In the genomic region with DNA sequence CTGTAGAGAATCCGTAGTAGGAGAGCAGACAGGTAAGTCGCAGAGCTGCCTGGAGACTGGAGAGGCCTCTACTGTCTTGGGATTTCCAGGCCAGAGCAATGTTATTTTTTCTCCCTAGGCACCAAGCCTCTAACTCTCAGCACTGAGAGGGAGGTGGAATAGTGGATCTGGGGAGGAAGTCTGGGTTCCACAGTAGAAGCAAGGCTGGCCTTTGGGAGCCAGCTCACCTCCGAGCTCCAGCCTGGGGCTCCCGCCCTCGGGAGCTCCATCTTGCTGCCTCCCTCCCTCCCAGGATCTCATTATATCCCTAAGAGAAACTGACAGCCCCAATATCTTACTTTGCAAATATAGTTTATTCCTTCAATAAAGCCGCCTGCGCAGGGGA, we compare ENCODE assay signal across 13 mouse cellular contexts. TPM values are rescaled to one million over a fixed set of nuclear protein-coding genes. Genes with fewer than 3 reads are reported as not detected.
DNase-seq lines count a peak whose midpoint lies in the region; ATAC-seq lines count a peak whose summit lies in the region.
"Had no signal": no experiment of that assay in that cellular context is flagged by ENCODE, and none has a peak within 500 bp of the region (broad histone marks: within the 10 kb centered on the region; RNA-seq: fewer than 3 reads in every experiment).

No protein-coding gene starts in this region.

- H3K9ac ChIP-seq in heart, embryonic 14.5 days (ENCODE audit: low read length), result no peak overlapping the region
- no peak overlapping the region for H3K9ac ChIP-seq in embryonic facial prominence, embryonic 11.5 days (replicated peaks; ENCODE audit: low read length)
- H3K9ac ChIP-seq in hindbrain, embryonic 11.5 days (ENCODE audit: low read depth, low read length), result 0 out of 2 replicates have a peak overlapping the region, but pooled peaks have one; percentile 23
- H3K9ac ChIP-seq in midbrain, embryonic 12.5 days (replicated peaks), result no peak overlapping the region
- H3K9ac ChIP-seq: liver, embryonic 12.5 days had no signal

- H3K27me3 ChIP-seq in heart, embryonic 14.5 days (ENCODE audit: control insufficient read depth, insufficient read depth, low read length), result peaks cover 39% of the 10 kb centered on the region
- peaks cover 3% of the 10 kb centered on the region; the same call in 1 of the 2 replicates for H3K27me3 ChIP-seq in embryonic facial prominence, embryonic 11.5 days (ENCODE audit: control insufficient read depth, insufficient read depth, low read length)
- no peaks in the 10 kb centered on the region; the same call in 1 of the 2 replicates for H3K27me3 ChIP-seq in hindbrain, embryonic 11.5 days (ENCODE audit: control insufficient read depth, insufficient read depth, low read length)
- H3K27me3 ChIP-seq in midbrain, embryonic 12.5 days, result peaks cover 33% of the 10 kb centered on the region

- no peak for DNase-seq in heart, adult 11 months
- DNase-seq in embryonic facial prominence, embryonic 11.5 days (ENCODE audit: low spot score), result no peak
- no peak for DNase-seq in hindbrain, embryonic 11.5 days (ENCODE audit: low spot score)
- DNase-seq in left cerebral cortex, adult 8-10 months (ENCODE audit: low spot score in 2 of 2), result no peak
- no peak for DNase-seq in adrenal gland, postnatal 25 days
- DNase-seq: adrenal gland, postnatal 14 days; B cell, adult 2 months; cerebellum, adult 9-11 months; thymus, adult 2 months had no signal

- H3K9me3 ChIP-seq in heart, embryonic 14.5 days (ENCODE audit: control insufficient read depth, low read length), result no peaks in the 10 kb centered on the region
- no peaks in the 10 kb centered on the region for H3K9me3 ChIP-seq in embryonic facial prominence, embryonic 11.5 days (replicated peaks; ENCODE audit: control insufficient read depth, low read length)
- no peaks in the 10 kb centered on the region for H3K9me3 ChIP-seq in hindbrain, embryonic 11.5 days (ENCODE audit: control insufficient read depth, low read length)
- no peaks in the 10 kb centered on the region for H3K9me3 ChIP-seq in midbrain, embryonic 12.5 days
- H3K9me3 ChIP-seq: liver, embryonic 12.5 days had no signal

- WGBS in heart, embryonic 14.5 days, result 34% methylated on average over 7 of the region's 7 CpGs
- 26% methylated on average over 7 of the region's 7 CpGs for WGBS in embryonic facial prominence, embryonic 11.5 days
- WGBS in hindbrain, embryonic 11.5 days, result 24% methylated on average over 7 of the region's 7 CpGs
- 14% methylated on average over 7 of the region's 7 CpGs for WGBS in midbrain, embryonic 12.5 days

- no peak for ATAC-seq in heart, embryonic 14.5 days (ENCODE audit: insufficient number of reproducible peaks, insufficient read depth, low FRiP score, low read depth)
- no peak for ATAC-seq in embryonic facial prominence, embryonic 11.5 days (replicated peaks; ENCODE audit: insufficient number of reproducible peaks, low FRiP score, low TSS enrichment, low read depth)
- no peak for ATAC-seq in hindbrain, embryonic 11.5 days (ENCODE audit: low FRiP score)
- no peak; the same call in 1 of the 2 replicates for ATAC-seq in midbrain, embryonic 12.5 days (ENCODE audit: low FRiP score, low read depth)
- no peak for ATAC-seq in monocyte, adult 5-6 weeks (replicated peaks; ENCODE audit: insufficient number of reproducible peaks, low FRiP score, low TSS enrichment, poor library complexity, severe bottlenecking)
- ATAC-seq: liver, embryonic 12.5 days had no signal

- no peak overlapping the region for H3K4me3 ChIP-seq in heart, embryonic 14.5 days (ENCODE audit: control insufficient read depth in 1 of 2, insufficient read depth in 1 of 2, low read depth in 1 of 2, low read length in 2 of 2)
- no peak overlapping the region for H3K4me3 ChIP-seq in embryonic facial prominence, embryonic 11.5 days (ENCODE audit: low read depth, low read length)
- 0 out of 2 replicates have a peak overlapping the region, but pooled peaks have one; percentile 10 for H3K4me3 ChIP-seq in hindbrain, embryonic 11.5 days (ENCODE audit: low read depth, low read length)
- peak overlapping the region; percentile 12; the same call in 1 of the 2 replicates for H3K4me3 ChIP-seq in midbrain, embryonic 12.5 days
- H3K4me3 ChIP-seq: liver, embryonic 12.5 days had no signal

- H3K27ac ChIP-seq in heart, embryonic 14.5 days (replicated peaks in 1 of 2; ENCODE audit: control insufficient read depth in 1 of 2, insufficient read depth in 1 of 2, low read depth in 2 of 2, low read length in 2 of 2), result no peak overlapping the region
- H3K27ac ChIP-seq in embryonic facial prominence, embryonic 11.5 days (replicated peaks; ENCODE audit: low read depth, low read length), result no peak overlapping the region
- peak overlapping the region; percentile 87 for H3K27ac ChIP-seq in hindbrain, embryonic 11.5 days (ENCODE audit: low read depth, low read length)
- H3K27ac ChIP-seq in midbrain, embryonic 12.5 days (replicated peaks), result peak overlapping the region; percentile 91
- H3K27ac ChIP-seq: liver, embryonic 12.5 days had no signal

- no peaks in the 10 kb centered on the region for H3K36me3 ChIP-seq in heart, embryonic 14.5 days (ENCODE audit: control insufficient read depth, insufficient read depth, low read length)
- H3K36me3 ChIP-seq in embryonic facial prominence, embryonic 11.5 days (replicated peaks; ENCODE audit: control insufficient read depth, insufficient read depth, low read depth, low read length), result no peaks in the 10 kb centered on the region
- no peaks in the 10 kb centered on the region for H3K36me3 ChIP-seq in hindbrain, embryonic 11.5 days (ENCODE audit: control insufficient read depth, insufficient read depth, low read length)
- H3K36me3 ChIP-seq in midbrain, embryonic 12.5 days, result no peaks in the 10 kb centered on the region
- H3K36me3 ChIP-seq: liver, embryonic 12.5 days had no signal

- peaks cover 9 to 14% of the 10 kb centered on the region in 2 experiments for H3K4me1 ChIP-seq in heart, embryonic 14.5 days (ENCODE audit: control insufficient read depth in 2 of 2, insufficient read depth in 2 of 2, low read length in 2 of 2)
- H3K4me1 ChIP-seq in embryonic facial prominence, embryonic 11.5 days (ENCODE audit: control insufficient read depth, insufficient read depth, low read length), result peaks cover 3% of the 10 kb centered on the region
- peaks cover 7% of the 10 kb centered on the region for H3K4me1 ChIP-seq in hindbrain, embryonic 11.5 days (replicated peaks; ENCODE audit: control insufficient read depth, insufficient read depth, low read length)
- peaks cover 27% of the 10 kb centered on the region for H3K4me1 ChIP-seq in midbrain, embryonic 12.5 days
- H3K4me1 ChIP-seq: liver, embryonic 12.5 days had no signal

- peak overlapping the region; percentile 44; the same call in 1 of the 2 replicates for H3K4me2 ChIP-seq in heart, embryonic 14.5 days (ENCODE audit: low read length)
- H3K4me2 ChIP-seq in embryonic facial prominence, embryonic 11.5 days (ENCODE audit: low read depth, low read length), result peak overlapping the region; percentile 32; the same call in 1 of the 2 replicates
- no peak overlapping the region; the same call in none of the 2 replicates for H3K4me2 ChIP-seq in hindbrain, embryonic 11.5 days (replicated peaks; ENCODE audit: low read depth, low read length)
- H3K4me2 ChIP-seq in midbrain, embryonic 12.5 days (replicated peaks), result peak overlapping the region; percentile 45

RNA-seq across cellular contexts. Expression of gene C1ql1, which starts 16.4 kb away (rescaled TPM):
- polyA plus RNA-seq in heart, embryonic 14.5 days (2014; fragmentation: Nextera tagmentation; extraction: Ambion mirVana), result 0.71 and 1.5 TPM in 2 replicates
- polyA plus RNA-seq in embryonic facial prominence, embryonic 11.5 days (2014; fragmentation: Nextera tagmentation; extraction: Ambion mirVana), result 4.0 and 4.1 TPM in 2 replicates
- polyA plus RNA-seq in hindbrain, embryonic 11.5 days (2014; fragmentation: Nextera tagmentation; extraction: Ambion mirVana), result 10.5 and 11.0 TPM in 2 replicates
- polyA plus RNA-seq in midbrain, embryonic 12.5 days (2016; fragmentation: Nextera tagmentation; extraction: Ambion mirVana), result 12.7 and 15.3 TPM in 2 replicates
- not detected in 3 replicates for total RNA-seq in monocyte, adult 5-6 weeks (2017)
- total RNA-seq in left cerebral cortex, adult 8-10 months (2022), result 10 to 100 TPM; 12.9 to 18.8 (median 15.5) TPM
- 34.9 and 49.7 TPM in 2 replicates for total RNA-seq in adrenal gland, postnatal 25 days (2021)

RNA-seq across cellular contexts. Expression of gene Kif18b, which starts 37.9 kb away (rescaled TPM):
- polyA plus RNA-seq in heart, embryonic 14.5 days (2014; fragmentation: Nextera tagmentation; extraction: Ambion mirVana), result 4.2 and 4.7 TPM in 2 replicates
- polyA plus RNA-seq in embryonic facial prominence, embryonic 11.5 days (2014; fragmentation: Nextera tagmentation; extraction: Ambion mirVana), result 7.1 and 7.4 TPM in 2 replicates
- polyA plus RNA-seq in hindbrain, embryonic 11.5 days (2014; fragmentation: Nextera tagmentation; extraction: Ambion mirVana), result 7.3 and 8.5 TPM in 2 replicates
- 9.1 and 9.7 TPM in 2 replicates for polyA plus RNA-seq in midbrain, embryonic 12.5 days (2016; fragmentation: Nextera tagmentation; extraction: Ambion mirVana)
- total RNA-seq in monocyte, adult 5-6 weeks (2017), result 0.19 TPM in 1 of 3 replicates, not detected in the others
- under 1 TPM in 1 of 4 experiments, not detected in 3; 0.17 TPM for total RNA-seq in left cerebral cortex, adult 8-10 months (2022)
- total RNA-seq in adrenal gland, postnatal 25 days (2021), result 4.1 and 5.3 TPM in 2 replicates

Comparison
In these comparisons a context has a peak if more than half of its experiments do, and no peak if none do; other contexts are left out.
1. H3K27ac ChIP-seq: peak in hindbrain, embryonic 11.5 days (single experiment) and midbrain, embryonic 12.5 days (single experiment); none in heart, embryonic 14.5 days (0 of 2) and embryonic facial prominence, embryonic 11.5 days (single experiment).
2. H3K4me3 ChIP-seq: peak in hindbrain, embryonic 11.5 days (single experiment) and midbrain, embryonic 12.5 days (single experiment); none in heart, embryonic 14.5 days (0 of 2) and embryonic facial prominence, embryonic 11.5 days (single experiment).